Mouse (Mus musculus) cerebellum, adult 18-20 months (tissue): ENCODE results near the gene Unc13b.
A peak's percentile ranks its signal among the peaks of the same experiment; 100 is the strongest.

Experiments
- DNase-seq, 2 experiments: peaks; one replicate each; pipeline ENCODE4 v3.0.0; 2021

The Unc13b gene

GRCm38 (mm10) chr4:43058753-43059654 lies at the start of gene Unc13b:
Gene Unc13b, plus strand, starts transcription at chr4:43058953.
- peak; percentile 90 to 94 for DNase-seq

- peak; percentile 85 to 86 for DNase-seq
These were observed 48.4 kb upstream of the Unc13b start, which contains the start of gene Fancg for GRCm38 (mm10) chr4:43010161-43011038. Gene Fancg, minus strand, starts transcription at chr4:43010506.

- DNase-seq: no peak
These were observed 46.7 kb upstream of the Unc13b start for GRCm38 (mm10) chr4:43012091-43012490.

- DNase-seq: no peak
These were observed 40.6 kb upstream of the Unc13b start for GRCm38 (mm10) chr4:43018156-43018555.

- DNase-seq: no peak
These were observed 39.6 kb upstream of the Unc13b start for GRCm38 (mm10) chr4:43019176-43019575.

GRCm38 (mm10) chr4:43019641-43020465 lies 38.9 kb upstream of the Unc13b start:
- DNase-seq: no peak

- DNase-seq: no peak
These were observed 37.9 kb upstream of the Unc13b start for GRCm38 (mm10) chr4:43020876-43021275.

GRCm38 (mm10) chr4:43021341-43021740 lies 37.4 kb upstream of the Unc13b start:
- peak in 1 of 2 experiments; percentile 44 for DNase-seq

- DNase-seq: no peak
These were observed 34.1 kb upstream of the Unc13b start for GRCm38 (mm10) chr4:43024673-43025072.

- peak; percentile 95 to 98 for DNase-seq
These were observed 33.4 kb upstream of the Unc13b start, which contains the start of gene Pigo for GRCm38 (mm10) chr4:43025084-43025960. Gene Pigo, minus strand, starts transcription at chr4:43025819.

GRCm38 (mm10) chr4:43029121-43029520 lies 29.6 kb upstream of the Unc13b start:
- no peak for DNase-seq

GRCm38 (mm10) chr4:43029749-43030148 lies 29.0 kb upstream of the Unc13b start:
- no peak for DNase-seq

- no peak for DNase-seq
These were observed 28.4 kb upstream of the Unc13b start for GRCm38 (mm10) chr4:43030352-43030751.

GRCm38 (mm10) chr4:43030780-43031230 lies 27.9 kb upstream of the Unc13b start:
- no peak for DNase-seq

- DNase-seq: peak; percentile 94 to 96
These were observed 27.3 kb upstream of the Unc13b start, which contains the start of gene Stoml2 for GRCm38 (mm10) chr4:43031237-43031995. Gene Stoml2, minus strand, starts transcription at chr4:43031710.

GRCm38 (mm10) chr4:43032501-43032900 lies 26.3 kb upstream of the Unc13b start:
- DNase-seq: no peak

GRCm38 (mm10) chr4:43033481-43033880 lies 25.3 kb upstream of the Unc13b start:
- no peak for DNase-seq

- DNase-seq: no peak
These were observed 22.9 kb upstream of the Unc13b start for GRCm38 (mm10) chr4:43035851-43036250.

- DNase-seq: no peak
These were observed 22.4 kb upstream of the Unc13b start for GRCm38 (mm10) chr4:43036356-43036755.

GRCm38 (mm10) chr4:43037860-43038566 lies 20.7 kb upstream of the Unc13b start:
- no peak for DNase-seq
